Mouse (Mus musculus) hindbrain, embryonic 11.5 days (tissue): ENCODE data around the gene 2010111I01Rik. TPM values are rescaled to one million over a fixed set of nuclear protein-coding genes. Genes with fewer than 3 reads are reported as not detected.

Experiments
- ATAC-seq: fragments of 200-750 bp; cut with Nextera tagmentation; 2 replicates; pipeline ENCODE4 v1.8.0; 2017; ENCODE audit warnings: mild to moderate bottlenecking, moderate TSS enrichment, moderate library complexity; ENCODE audit not compliant: low FRiP score
- DNase-seq: peaks from one replicate; pipeline ENCODE4 v3.0.0-alpha.2; 2015; ENCODE audit warnings: low spot score
- H3K27ac ChIP-seq: fragments of 300-500 bp; sonication (generic); 2 replicates; pipeline ENCODE4 v1.5.1; 2014; ENCODE audit warnings: mild to moderate bottlenecking, low read depth, low read length
- H3K27me3 ChIP-seq: fragments of 300-500 bp; sonication (generic); 2 replicates; pipeline ENCODE4 v1.6.1; 2014; ENCODE audit warnings: mild to moderate bottlenecking, low read length, moderate library complexity, mixed read lengths; ENCODE audit not compliant: control insufficient read depth, insufficient read depth
- H3K36me3 ChIP-seq: fragments of 300-500 bp; sonication (generic); 2 replicates; pipeline ENCODE4 v1.6.1; 2014; ENCODE audit warnings: mild to moderate bottlenecking, low read length, moderate library complexity, mixed read lengths; ENCODE audit not compliant: control insufficient read depth, insufficient read depth
- H3K4me1 ChIP-seq: fragments of 300-500 bp; sonication (generic); replicated peaks from 2 replicates; pipeline ENCODE4 v1.6.1; 2014; ENCODE audit warnings: low read length, mixed read lengths; ENCODE audit not compliant: control insufficient read depth, insufficient read depth
- H3K4me2 ChIP-seq: fragments of 300-500 bp; sonication (generic); replicated peaks from 2 replicates; pipeline ENCODE4 v1.6.1; 2014; ENCODE audit warnings: mild to moderate bottlenecking, low read depth, low read length
- H3K4me3 ChIP-seq: fragments of 300-500 bp; sonication (generic); 2 replicates; pipeline ENCODE4 v1.5.1; 2014; ENCODE audit warnings: low read depth, low read length
- H3K9ac ChIP-seq: fragments of 300-500 bp; sonication (generic); 2 replicates; pipeline ENCODE4 v1.6.1; 2014; ENCODE audit warnings: low read depth, low read length
- H3K9me3 ChIP-seq: fragments of 300-500 bp; sonication (generic); 2 replicates; pipeline ENCODE4 v1.6.1; 2016; ENCODE audit warnings: low read length; ENCODE audit not compliant: control insufficient read depth
- WGBS: fragments of 180-500 bp; shearing (Covaris S2); extraction: QIAGEN DNeasy Blood & Tissue Kit; methylation state at CpG from one replicate; pipeline ENCODE4 v1.1.7; 2014; 5-methylcytosine and 5-hydroxymethylcytosine counted together
- polyA plus RNA-seq: library from polyadenylated mRNA; unstranded; fragments of >200 nt; fragmentation: Nextera tagmentation; extraction: Ambion mirVana; gene quantifications from 2 replicates; pipeline ENCODE4 v1.2.1, GENCODE M21; 2014

Gene 2010111I01Rik
- polyA plus RNA-seq, 1 experiment from 2014 or later: 46.2 TPM

GRCm38 (mm10) chr13:63276389-63276788 lies 311.7 kb downstream of the 2010111I01Rik start:
- Histone ChIP-seq H3K4me3 (no peak overlapping the region), H3K9me3 (no peaks in the 10 kb centered on the region), H3K27ac (no peak overlapping the region), H3K4me2 (no peak overlapping the region), H3K4me1 (peaks cover 15% of the 10 kb centered on the region), H3K36me3 (no peaks in the 10 kb centered on the region), H3K9ac (no peak overlapping the region), H3K27me3 (peaks cover 13% of the 10 kb centered on the region)
- no peak for DNase-seq
- no peak for ATAC-seq
- WGBS: 93% methylated on average over 4 of the region's 4 CpGs

GRCm38 (mm10) chr13:63277316-63277715 lies 312.6 kb downstream of the 2010111I01Rik start:
- ATAC-seq (no peak), DNase-seq (no peak)
- Histone ChIP-seq H3K4me2 (no peak overlapping the region), H3K4me3 (no peak overlapping the region), H3K4me1 (peaks cover 12% of the 10 kb centered on the region), H3K9me3 (no peaks in the 10 kb centered on the region), H3K27ac (no peak overlapping the region), H3K36me3 (no peaks in the 10 kb centered on the region), H3K9ac (no peak overlapping the region), H3K27me3 (peaks cover 11% of the 10 kb centered on the region)
- WGBS: 83% methylated on average over 5 of the region's 5 CpGs

GRCm38 (mm10) chr13:63278141-63278631 lies 313.5 kb downstream of the 2010111I01Rik start:
- Histone ChIP-seq H3K9me3 (no peaks in the 10 kb centered on the region), H3K9ac (no peak overlapping the region), H3K4me1 (peaks cover 9% of the 10 kb centered on the region), H3K4me2 (0 out of 2 replicates have a peak overlapping the region, but pooled peaks have one; percentile 21), H3K36me3 (no peaks in the 10 kb centered on the region), H3K4me3 (no peak overlapping the region), H3K27me3 (peaks cover 5% of the 10 kb centered on the region; the same call in 1 of the 2 replicates), H3K27ac (peak overlapping the region; percentile 17; the same call in 1 of the 2 replicates)
- no peak for DNase-seq
- no peak for ATAC-seq
- WGBS: 47% methylated on average over 5 of the region's 5 CpGs

GRCm38 (mm10) chr13:63278796-63279475 lies 314.2 kb downstream of the 2010111I01Rik start:
- Histone ChIP-seq H3K9me3 (no peaks in the 10 kb centered on the region), H3K4me3 (no peak overlapping the region), H3K4me2 (peak overlapping the region; percentile 21; the same call in 1 of the 2 replicates), H3K36me3 (no peaks in the 10 kb centered on the region), H3K4me1 (peaks cover 9% of the 10 kb centered on the region), H3K27ac (peak overlapping the region; percentile 67; the same call in 1 of the 2 replicates), H3K9ac (0 out of 2 replicates have a peak overlapping the region, but pooled peaks have one; percentile 3), H3K27me3 (peaks cover 3% of the 10 kb centered on the region; the same call in 1 of the 2 replicates)
- DNase-seq: peak; percentile 65
- ATAC-seq: peak; percentile 87
- 8% methylated on average over 10 of the region's 10 CpGs for WGBS

GRCm38 (mm10) chr13:63279807-63280206 lies 315.1 kb downstream of the 2010111I01Rik start:
- Histone ChIP-seq H3K36me3 (no peaks in the 10 kb centered on the region), H3K4me3 (no peak overlapping the region), H3K9me3 (no peaks in the 10 kb centered on the region), H3K27me3 (0 out of 2 replicates have a peak, but pooled peaks cover 2% of the 10 kb centered on the region), H3K4me1 (peaks cover 9% of the 10 kb centered on the region), H3K27ac (no peak overlapping the region), H3K9ac (no peak overlapping the region), H3K4me2 (no peak overlapping the region)
- DNase-seq (no peak), ATAC-seq (no peak)
- WGBS: 54% methylated on average over 8 of the region's 8 CpGs

GRCm38 (mm10) chr13:63280344-63280743 lies 315.7 kb downstream of the 2010111I01Rik start:
- ATAC-seq: no peak
- H3K27me3 ChIP-seq: 0 out of 2 replicates have a peak, but pooled peaks cover 2% of the 10 kb centered on the region
- H3K9me3 ChIP-seq: no peaks in the 10 kb centered on the region
- 42% methylated on average over 3 of the region's 3 CpGs for WGBS
- H3K27ac ChIP-seq: no peak overlapping the region
- no peak overlapping the region for H3K9ac ChIP-seq
- H3K36me3 ChIP-seq: no peaks in the 10 kb centered on the region
- no peak for DNase-seq
- H3K4me3 ChIP-seq: no peak overlapping the region
- peaks cover 9% of the 10 kb centered on the region for H3K4me1 ChIP-seq
- no peak overlapping the region for H3K4me2 ChIP-seq

GRCm38 (mm10) chr13:63281206-63281605 lies 316.5 kb downstream of the 2010111I01Rik start:
- ATAC-seq (no peak), DNase-seq (no peak)
- Histone ChIP-seq H3K4me1 (peaks cover 9% of the 10 kb centered on the region), H3K4me3 (no peak overlapping the region), H3K27me3 (0 out of 2 replicates have a peak, but pooled peaks cover 2% of the 10 kb centered on the region), H3K9ac (no peak overlapping the region), H3K9me3 (no peaks in the 10 kb centered on the region), H3K4me2 (no peak overlapping the region), H3K36me3 (no peaks in the 10 kb centered on the region), H3K27ac (no peak overlapping the region)
- WGBS: 87% methylated on average over 8 of the region's 8 CpGs

- H3K9me3 ChIP-seq: no peaks in the 10 kb centered on the region
Observed at GRCm38 (mm10) chr13:63283236-63283635, 318.5 kb downstream of the 2010111I01Rik start.

GRCm38 (mm10) chr13:63284748-63285147 lies 320.1 kb downstream of the 2010111I01Rik start:
- WGBS: 92% methylated on average over 3 of the region's 3 CpGs
- Histone ChIP-seq H3K9ac (no peak overlapping the region), H3K4me1 (no peaks in the 10 kb centered on the region), H3K4me2 (no peak overlapping the region), H3K27me3 (no peaks in the 10 kb centered on the region), H3K4me3 (no peak overlapping the region), H3K9me3 (no peaks in the 10 kb centered on the region), H3K36me3 (no peaks in the 10 kb centered on the region), H3K27ac (no peak overlapping the region)
- ATAC-seq (no peak), DNase-seq (no peak)

More at GRCm38 (mm10) chr13:63283236-63283635, 318.5 kb downstream of the 2010111I01Rik start:
- Histone ChIP-seq H3K4me3 (no peak overlapping the region), H3K27ac (no peak overlapping the region), H3K9ac (no peak overlapping the region), H3K4me2 (no peak overlapping the region), H3K4me1 (peaks cover 9% of the 10 kb centered on the region), H3K27me3 (no peaks in the 10 kb centered on the region), H3K36me3 (no peaks in the 10 kb centered on the region)
- ATAC-seq: no peak
- DNase-seq: no peak
